Mouse (Mus musculus) inflammation-experienced regulatory T-cells, adult 16 weeks (primary cell): ENCODE results near the gene Asprv1. TPM values are rescaled to one million over a fixed set of nuclear protein-coding genes. Genes with fewer than 3 reads are reported as not detected.

ENCODE experiments used
- polyA plus RNA-seq: library from polyadenylated mRNA; unstranded; fragments of 100-300 nt; shearing (Covaris generic); gene quantifications from one replicate; pipeline ENCODE4 v1.2.1, GENCODE M21; 2017

Asprv1 gene
- polyA plus RNA-seq = not detected

GRCm38 (mm10) chr6:86627946-86628345 lies at the start of gene Asprv1:
Gene Asprv1, plus strand, starts transcription at chr6:86628164.

GRCm38 (mm10) chr6:86668580-86669239 lies 40.7 kb downstream of the Asprv1 start, which contains the start of gene Mxd1:
Gene Mxd1, minus strand, starts transcription at chr6:86669161.

Other genes starting within 250 kb of the Asprv1 start
- 16.1 TPM for gene Pcyox1, start 231.0 kb upstream of the Asprv1 start, polyA plus RNA-seq
- 134 TPM for gene Tia1, start 223.9 kb upstream of the Asprv1 start, polyA plus RNA-seq
- gene Gm44790, start 201.5 kb upstream of the Asprv1 start, polyA plus RNA-seq = not detected
- 50.5 TPM for gene C87436, start 189.8 kb upstream of the Asprv1 start, polyA plus RNA-seq
- gene Pcbp1, start 101.8 kb upstream of the Asprv1 start, polyA plus RNA-seq = 48.1 TPM
- gene Mxd1, start 41.0 kb downstream of the Asprv1 start, polyA plus RNA-seq = 42.6 TPM
- gene Snrnp27, start 56.4 kb downstream of the Asprv1 start, polyA plus RNA-seq = 90.3 TPM
- gene Gmcl1, start 105.2 kb downstream of the Asprv1 start, polyA plus RNA-seq = 16.6 TPM
- gene Anxa4, start 165.4 kb downstream of the Asprv1 start, polyA plus RNA-seq = 20.5 TPM
- gene Aak1, start 221.4 kb downstream of the Asprv1 start, polyA plus RNA-seq = 64.4 TPM